Mouse (Mus musculus): Measurements from ENCODE around the gene Echs1.

The Echs1 gene

GRCm38 (mm10) chr7:140115583-140116328 is 520 bp downstream of the Echs1 start, which contains the start of gene Paox:
TSS of gene Paox (plus strand) at chr7:140115799.
- DNase-seq = peak; percentile 66 to 76

- no peak for DNase-seq
Measured at GRCm38 (mm10) chr7:140111943-140112342, 4.3 kb downstream of the Echs1 start.

- DNase-seq = no peak
Measured at GRCm38 (mm10) chr7:140104009-140104408, 12.3 kb downstream of the Echs1 start.

GRCm38 (mm10) chr7:140101993-140102860 is 14.0 kb downstream of the Echs1 start, which contains the start of gene Fuom:
TSS of gene Fuom (minus strand) at chr7:140102441.
- peak; percentile 88 to 89 for DNase-seq

GRCm38 (mm10) chr7:140101498-140101897 is 14.8 kb downstream of the Echs1 start:
- no peak for DNase-seq

- DNase-seq = no peak
Measured at GRCm38 (mm10) chr7:140098466-140098865, 17.8 kb downstream of the Echs1 start.

- DNase-seq = no peak
Measured at GRCm38 (mm10) chr7:140096055-140096454, 20.2 kb downstream of the Echs1 start.

GRCm38 (mm10) chr7:140095556-140095955 is 20.7 kb downstream of the Echs1 start:
- DNase-seq = no peak

GRCm38 (mm10) chr7:140094954-140095353 is 21.3 kb downstream of the Echs1 start:
- DNase-seq = no peak

- no peak for DNase-seq
Measured at GRCm38 (mm10) chr7:140092924-140093528, 23.2 kb downstream of the Echs1 start, which contains the start of gene Prap1. TSS of gene Prap1 (plus strand) at chr7:140093395.

GRCm38 (mm10) chr7:140090601-140091000 is 25.7 kb downstream of the Echs1 start:
- no peak for DNase-seq

- DNase-seq = peak; percentile 18 to 34
Measured at GRCm38 (mm10) chr7:140082242-140082678, 34.0 kb downstream of the Echs1 start, which contains the start of gene Caly. TSS of gene Caly (minus strand) at chr7:140082548.

- no peak for DNase-seq
Measured at GRCm38 (mm10) chr7:140081408-140082241, 34.7 kb downstream of the Echs1 start.

- DNase-seq = peak; percentile 66 to 71
Measured at GRCm38 (mm10) chr7:140080503-140081156, 35.6 kb downstream of the Echs1 start.

GRCm38 (mm10) chr7:140078711-140079110 is 37.6 kb downstream of the Echs1 start:
- DNase-seq = peak; percentile 66 to 73

- DNase-seq = no peak
Measured at GRCm38 (mm10) chr7:140077698-140078097, 38.6 kb downstream of the Echs1 start.

- peak in 1 of 2 experiments; percentile 33 for DNase-seq
Measured at GRCm38 (mm10) chr7:140070042-140070711, 46.1 kb downstream of the Echs1 start.

- no peak for DNase-seq
Measured at GRCm38 (mm10) chr7:140067397-140067796, 48.9 kb downstream of the Echs1 start.

- peak; percentile 41 to 66 for DNase-seq
Measured at GRCm38 (mm10) chr7:140063092-140063491, 53.2 kb downstream of the Echs1 start.

GRCm38 (mm10) chr7:140062307-140062706 is 54.0 kb downstream of the Echs1 start:
- DNase-seq = peak; percentile 28 to 32

- no peak for DNase-seq
Measured at GRCm38 (mm10) chr7:140061832-140062130, 54.5 kb downstream of the Echs1 start.

Measured in lung, postnatal 4 days (tissue).